Mouse (Mus musculus): ENCODE measurements at regions not wholly inside any gene's neighbourhood (a gene's known extent, or its start where the extent isn't known, plus 50 kb on each side); places are given as distances from the start of the nearest gene placed in this dataset.

DNA sequence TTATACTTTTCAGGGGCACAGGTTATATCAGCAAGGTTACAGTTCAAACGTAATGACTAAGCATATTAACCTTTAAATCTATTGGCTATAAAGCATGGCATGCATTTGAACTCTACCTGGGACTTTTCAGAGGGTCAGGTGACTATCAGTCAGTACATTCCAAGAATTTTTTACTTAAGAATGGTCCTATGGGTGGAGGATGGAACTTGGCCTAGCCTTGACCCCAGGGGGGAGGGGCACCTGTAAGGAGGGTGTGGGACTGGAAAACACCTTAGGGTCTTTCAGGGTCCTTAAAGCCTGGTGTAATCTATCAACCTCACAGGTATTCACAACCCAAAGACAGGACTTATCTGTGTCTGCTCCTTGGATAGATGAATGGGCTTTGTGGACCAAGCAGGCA, 66.4 kb upstream of the Hs6st1 start:
- TF ChIP-seq CTCF (IDR thresholded peaks at IDR 0.05; ENCODE audit: extremely low read depth, insufficient read depth, insufficient read length, insufficient replicate concordance) = no peak
- no peak for TF ChIP-seq POLR2A (IDR thresholded peaks at IDR 0.05; ENCODE audit: low read depth, low read length)
